Mouse (Mus musculus) liver, postnatal 0 days (tissue): Measurements from ENCODE around the gene Itk.

ENCODE experiments used
- CTCF ChIP-seq: sonication (generic); IDR thresholded peaks from 2 replicates; pipeline ENCODE4 v1.5.1; 2016; ENCODE audit warnings: antibody characterized with exemption, low read depth
- EP300 ChIP-seq: IDR thresholded peaks from 2 replicates; pipeline ENCODE4 v1.6.1; 2016; ENCODE audit warnings: antibody characterized with exemption, low read depth, mild to moderate bottlenecking

- 0 out of 2 replicates have a peak, but pooled peaks have one; percentile 16 for TF ChIP-seq CTCF
- no peak for TF ChIP-seq EP300
Observed at GRCm38 (mm10) chr11:46314534-46314933, 74.8 kb downstream of the Itk start.
